Mouse (Mus musculus): ENCODE data around the gene Smarcal1. TPM values are rescaled to one million over a fixed set of nuclear protein-coding genes. Genes with fewer than 3 reads are reported as not detected.

Gene Smarcal1
- total and polyA plus RNA-seq, 3 experiments, result 24.4 to 27.7 TPM; not detected in 1

- no peaks in the 10 kb centered on the region for H3K9me3 ChIP-seq (replicated peaks; ENCODE audit: insufficient read depth, low read length)
- no peaks in the 10 kb centered on the region for H3K4me1 ChIP-seq (ENCODE audit: control insufficient read depth in 1 of 2, insufficient read depth in 2 of 2, low read length in 2 of 2)
- H3K27me3 ChIP-seq (ENCODE audit: control insufficient read depth in 1 of 2, insufficient read depth in 2 of 2, low read length in 2 of 2), result no peaks in the 10 kb centered on the region
- no peak overlapping the region for H3K9ac ChIP-seq (ENCODE audit: control insufficient read depth, low read depth, low read length, poor library complexity, severe bottlenecking)
- H3K27ac ChIP-seq (ENCODE audit: control insufficient read depth, low read depth, low read length), result no peak overlapping the region
- H3K36me3 ChIP-seq (ENCODE audit: control insufficient read depth in 1 of 2, insufficient read depth in 2 of 2, low read length in 2 of 2), result no peaks in the 10 kb centered on the region; a peak in 1 of 4 replicates
- no peaks in the 10 kb centered on the region for H3K79me2 ChIP-seq (ENCODE audit: control insufficient read depth, insufficient read depth, low read length, poor library complexity)
- TF ChIP-seq MYC (IDR thresholded peaks at IDR 0.05; ENCODE audit: low read depth, low read length) (no peak), TCF12 (IDR thresholded peaks at IDR 0.05; ENCODE audit: low read depth, low read length) (no peak), USF1 (IDR thresholded peaks at IDR 0.05; ENCODE audit: low read depth, low read length) (no peak), POLR2AphosphoS5 (IDR thresholded peaks at IDR 0.05; ENCODE audit: borderline replicate concordance, low read depth, low read length) (no peak), SMC3 (IDR thresholded peaks at IDR 0.05; ENCODE audit: low read depth, low read length) (no peak), ZC3H11A (IDR thresholded peaks at IDR 0.05; ENCODE audit: low read depth, low read length) (no peak), MEF2A (IDR thresholded peaks at IDR 0.05; ENCODE audit: extremely low read depth, insufficient replicate concordance, low read depth, low read length, poor library complexity, severe bottlenecking) (no peak), CHD1 (IDR thresholded peaks at IDR 0.05; ENCODE audit: low read depth, low read length) (no peak)
- no peak overlapping the region for H3K4me3 ChIP-seq (ENCODE audit: control insufficient read depth in 1 of 2, insufficient read depth in 1 of 2, low read depth in 2 of 2, low read length in 2 of 2)
- no peak for DNase-seq (ENCODE audit: low read depth, low spot score)
These were observed 52.2 kb downstream of the Smarcal1 start for GRCm38 (mm10) chr1:72635221-72635620.

DNA sequence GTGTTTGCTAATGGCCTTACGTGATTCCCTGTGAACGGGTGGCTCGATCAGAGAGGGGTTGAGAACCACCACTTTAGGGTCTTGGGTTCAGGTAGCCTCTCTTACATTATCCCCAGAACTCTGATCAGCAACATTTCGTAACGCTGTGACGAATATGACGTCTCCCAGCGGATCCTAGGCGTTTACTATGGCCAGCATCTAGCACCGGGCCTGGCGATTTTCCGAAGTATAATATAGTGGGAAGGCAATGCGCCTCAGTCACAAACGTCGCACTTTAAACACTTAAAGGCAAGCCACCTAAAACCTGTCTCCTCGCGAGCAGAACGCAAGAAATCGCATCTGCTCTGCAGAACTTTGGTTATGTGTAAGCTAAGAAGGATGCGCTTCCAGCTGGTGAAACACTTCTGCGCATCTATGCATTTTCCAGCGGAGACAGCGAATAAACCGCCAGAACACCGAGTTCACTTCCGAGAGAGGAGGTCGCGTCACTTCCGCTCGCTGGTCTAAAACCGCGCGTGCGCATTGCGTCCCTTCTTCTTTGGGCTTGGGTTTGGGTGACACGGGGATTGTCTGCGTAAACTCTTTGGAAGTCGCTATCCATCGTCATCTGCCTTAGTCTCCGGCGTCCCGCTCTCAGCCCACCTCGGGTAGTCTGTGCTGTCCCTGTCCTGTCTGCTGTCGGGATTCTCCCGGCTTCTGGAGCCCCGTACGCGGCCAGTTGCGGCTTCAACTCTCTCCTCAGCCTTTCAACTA, 57.8 kb downstream of the Smarcal1 start:
- no peaks in the 10 kb centered on the region for H3K4me1 ChIP-seq (ENCODE audit: control insufficient read depth in 1 of 2, insufficient read depth in 2 of 2, low read length in 2 of 2)
- no peaks in the 10 kb centered on the region for H3K79me2 ChIP-seq (ENCODE audit: control insufficient read depth, insufficient read depth, low read length, poor library complexity)
- no peaks in the 10 kb centered on the region; a peak in 1 of 4 replicates for H3K27me3 ChIP-seq (ENCODE audit: control insufficient read depth in 1 of 2, insufficient read depth in 2 of 2, low read length in 2 of 2)
- TF ChIP-seq GABPA (IDR thresholded peaks at IDR 0.05; ENCODE audit: low read depth, low read length) (no peak), NELFE (IDR thresholded peaks at IDR 0.05; ENCODE audit: low read depth, low read length) (no peak), MAX (IDR thresholded peaks at IDR 0.05; ENCODE audit: low read length) (no peak), ETS1 (IDR thresholded peaks at IDR 0.05; ENCODE audit: low read depth, low read length) (no peak)
- no peak for DNase-seq (ENCODE audit: low read depth, low spot score)
- no peak overlapping the region for H3K4me3 ChIP-seq (ENCODE audit: control insufficient read depth in 1 of 2, insufficient read depth in 1 of 2, low read depth in 2 of 2, low read length in 2 of 2)
- H3K9ac ChIP-seq (ENCODE audit: control insufficient read depth, low read depth, low read length, poor library complexity, severe bottlenecking), result no peak overlapping the region
- no peak overlapping the region for H3K27ac ChIP-seq (ENCODE audit: control insufficient read depth, low read depth, low read length)
- no peaks in the 10 kb centered on the region for H3K36me3 ChIP-seq (ENCODE audit: control insufficient read depth in 1 of 2, insufficient read depth in 2 of 2, low read length in 2 of 2)
- no peaks in the 10 kb centered on the region for H3K9me3 ChIP-seq (replicated peaks; ENCODE audit: insufficient read depth, low read length)

- Histone ChIP-seq H3K9me3 (replicated peaks; ENCODE audit: insufficient read depth, low read length) (no peaks in the 10 kb centered on the region), H3K36me3 (ENCODE audit: control insufficient read depth in 1 of 2, insufficient read depth in 2 of 2, low read length in 2 of 2) (no peaks in the 10 kb centered on the region), H3K27me3 (ENCODE audit: control insufficient read depth in 1 of 2, insufficient read depth in 2 of 2, low read length in 2 of 2) (peaks cover 0 to 3% of the 10 kb centered on the region in 2 experiments; a peak in 2 of 4 replicates), H3K79me2 (ENCODE audit: control insufficient read depth, insufficient read depth, low read length, poor library complexity) (no peaks in the 10 kb centered on the region), H3K4me1 (ENCODE audit: control insufficient read depth in 1 of 2, insufficient read depth in 2 of 2, low read length in 2 of 2) (no peaks in the 10 kb centered on the region), H3K4me3 (ENCODE audit: control insufficient read depth in 1 of 2, insufficient read depth in 1 of 2, low read depth in 2 of 2, low read length in 2 of 2) (no peak overlapping the region), H3K27ac (ENCODE audit: control insufficient read depth, low read depth, low read length) (no peak overlapping the region), H3K9ac (ENCODE audit: control insufficient read depth, low read depth, low read length, poor library complexity, severe bottlenecking) (no peak overlapping the region)
- no peak for DNase-seq (ENCODE audit: low read depth, low spot score)
- no peak for TF ChIP-seq POLR2A (IDR thresholded peaks at IDR 0.05; ENCODE audit: control insufficient read depth in 1 of 2, insufficient read depth in 1 of 2, low read depth in 1 of 2, low read length in 2 of 2, poor library complexity in 1 of 2)
- no peak for TF ChIP-seq MYB (IDR thresholded peaks at IDR 0.05; ENCODE audit: low read depth, low read length)
- no peak for TF ChIP-seq ZC3H11A (IDR thresholded peaks at IDR 0.05; ENCODE audit: low read depth, low read length)
- TF ChIP-seq E2F4 (IDR thresholded peaks at IDR 0.05; ENCODE audit: borderline replicate concordance, low read depth, low read length), result no peak
- no peak for TF ChIP-seq CTCF (IDR thresholded peaks at IDR 0.05 in 2 of 3, conservative IDR thresholded peaks at IDR 0.05 in 1 of 3; ENCODE audit: control insufficient read depth in 1 of 3, insufficient read depth in 1 of 3, low read depth in 2 of 3, low read length in 3 of 3, poor library complexity in 1 of 3, severe bottlenecking in 1 of 3)
- no peak for TF ChIP-seq JUND (IDR thresholded peaks at IDR 0.05; ENCODE audit: low read depth, low read length)
- no peak for TF ChIP-seq KAT2A (conservative IDR thresholded peaks at IDR 0.05; ENCODE audit: low read depth, low read length)
- TF ChIP-seq MXI1 (IDR thresholded peaks at IDR 0.05; ENCODE audit: low read depth, low read length), result no peak
- TF ChIP-seq NRF1 (IDR thresholded peaks at IDR 0.05; ENCODE audit: insufficient read depth, low read depth, low read length, poor library complexity, severe bottlenecking), result no peak
- TF ChIP-seq CHD2 (IDR thresholded peaks at IDR 0.05; ENCODE audit: low read length), result no peak
- no peak for TF ChIP-seq GATA1 (IDR thresholded peaks at IDR 0.05; ENCODE audit: low read depth, low read length)
- TF ChIP-seq RAD21 (IDR thresholded peaks at IDR 0.05; ENCODE audit: low read depth, low read length), result no peak
- TF ChIP-seq SMC3 (IDR thresholded peaks at IDR 0.05; ENCODE audit: low read depth, low read length), result no peak
- TF ChIP-seq GABPA (IDR thresholded peaks at IDR 0.05; ENCODE audit: low read depth, low read length), result no peak
- TF ChIP-seq CHD1 (IDR thresholded peaks at IDR 0.05; ENCODE audit: low read depth, low read length), result no peak
- TF ChIP-seq POLR2AphosphoS2 (IDR thresholded peaks at IDR 0.05; ENCODE audit: low read length), result no peak
- no peak for TF ChIP-seq UBTF (IDR thresholded peaks at IDR 0.05; ENCODE audit: borderline replicate concordance, insufficient read depth, low read depth, low read length)
These were observed 90.0 kb downstream of the Smarcal1 start for GRCm38 (mm10) chr1:72673070-72673469.
